Mouse (Mus musculus) telencephalon, adult 2 months (tissue): ENCODE measurements around the gene Lce1l.
"Not testable (repeated sequence)": the region's sequence is repeated elsewhere in the genome, so short reads cannot be mapped to it uniquely, and the experiment has no call there.

ENCODE experiments used
- DNase-seq: peaks from one replicate; pipeline ENCODE4 v3.0.0-alpha.2; 2011; ENCODE audit warnings: low read depth, low spot score

Lce1l gene

GRCm38 (mm10) chr3:92851186-92851585 lies at the start of gene Lce1l:
Gene Lce1l, minus strand, starts transcription at chr3:92851286.
- no peak for DNase-seq

- no peak for DNase-seq
Observed at GRCm38 (mm10) chr3:92894489-92894888, 43.4 kb upstream of the Lce1l start.

GRCm38 (mm10) chr3:92894063-92894462 lies 43.0 kb upstream of the Lce1l start:
- no peak for DNase-seq

- peak; percentile 10 for DNase-seq
Observed at GRCm38 (mm10) chr3:92874180-92874579, 23.1 kb upstream of the Lce1l start.

GRCm38 (mm10) chr3:92870116-92870515 lies 19.0 kb upstream of the Lce1l start, which contains the start of gene 2310050C09Rik:
Gene 2310050C09Rik, minus strand, starts transcription at chr3:92870216.
- DNase-seq: no peak

GRCm38 (mm10) chr3:92827108-92827507 lies 24.0 kb downstream of the Lce1l start, which contains the start of gene Kprp:
Gene Kprp, minus strand, starts transcription at chr3:92827247.
- DNase-seq: no peak

GRCm38 (mm10) chr3:92825808-92826207 lies 25.3 kb downstream of the Lce1l start:
- DNase-seq: no peak

- not testable (repeated sequence) for DNase-seq
Observed at GRCm38 (mm10) chr3:92816036-92816435, 35.0 kb downstream of the Lce1l start.

GRCm38 (mm10) chr3:92815581-92815980 lies 35.5 kb downstream of the Lce1l start:
- DNase-seq: no peak

- no peak for DNase-seq
Observed at GRCm38 (mm10) chr3:92807791-92808190, 43.3 kb downstream of the Lce1l start, which contains the start of gene Lce1k. Gene Lce1k, minus strand, starts transcription at chr3:92807891.
